Mouse (Mus musculus): ENCODE results near the gene Coil.

- TF ChIP-seq CTCF (IDR thresholded peaks at IDR 0.05; ENCODE audit: borderline replicate concordance, control insufficient read depth, extremely low read depth, insufficient read depth, low read length, poor library complexity) = no peak
- TF ChIP-seq POLR2A (IDR thresholded peaks at IDR 0.05; ENCODE audit: control insufficient read depth, extremely low read depth, insufficient read depth, low read length, poor library complexity) = no peak
These were observed 57.9 kb downstream of the Coil start for GRCm38 (mm10) chr11:89027955-89028361.

Measured in thymus, adult 2 months (tissue).